Mouse (Mus musculus): ENCODE measurements at regions not wholly inside any gene's neighbourhood (a gene's known extent, or its start where the extent isn't known, plus 50 kb on each side); places are given as distances from the start of the nearest gene placed in this dataset.
"Not testable (repeated sequence)": the region's sequence is repeated elsewhere in the genome, so short reads cannot be mapped to it uniquely, and the experiment has no call there.

GRCm38 (mm10) chr10:96230391-96230790, 94.0 kb downstream of the Gm5426 start:
- WGBS, result 83% methylated on average over 8 of the region's 8 CpGs
- H3K4me1 ChIP-seq, result peaks cover 4% of the 10 kb centered on the region; the same call in 1 of the 2 replicates
- no peaks in the 10 kb centered on the region for H3K36me3 ChIP-seq
- no peak for ATAC-seq (ENCODE audit: insufficient number of reproducible peaks, insufficient read depth, low FRiP score, low TSS enrichment, low read depth)
- H3K4me3 ChIP-seq, result no peak overlapping the region
- no peaks in the 10 kb centered on the region for H3K9me3 ChIP-seq
- H3K9ac ChIP-seq, result no peak overlapping the region
- H3K27ac ChIP-seq, result no peak overlapping the region
- no peak overlapping the region for H3K4me2 ChIP-seq
- H3K27me3 ChIP-seq, result no peaks in the 10 kb centered on the region

- Histone ChIP-seq H3K4me1 (peaks cover 4% of the 10 kb centered on the region; the same call in 1 of the 2 replicates), H3K4me2 (no peak overlapping the region), H3K4me3 (no peak overlapping the region), H3K27me3 (no peaks in the 10 kb centered on the region), H3K27ac (no peak overlapping the region), H3K9me3 (no peaks in the 10 kb centered on the region), H3K9ac (no peak overlapping the region), H3K36me3 (no peaks in the 10 kb centered on the region)
- ATAC-seq (ENCODE audit: insufficient number of reproducible peaks, insufficient read depth, low FRiP score, low TSS enrichment, low read depth), result no peak
- WGBS, result 86% methylated on average over 6 of the region's 6 CpGs
These were observed 94.9 kb downstream of the Gm5426 start for GRCm38 (mm10) chr10:96231309-96231708.

- Histone ChIP-seq H3K27me3 (no peaks in the 10 kb centered on the region), H3K4me1 (peaks cover 4% of the 10 kb centered on the region; the same call in 1 of the 2 replicates), H3K36me3 (no peaks in the 10 kb centered on the region), H3K4me2 (no peak overlapping the region), H3K27ac (no peak overlapping the region), H3K9ac (no peak overlapping the region), H3K9me3 (no peaks in the 10 kb centered on the region), H3K4me3 (no peak overlapping the region)
- ATAC-seq (ENCODE audit: insufficient number of reproducible peaks, insufficient read depth, low FRiP score, low TSS enrichment, low read depth), result no peak
- WGBS, result 19% methylated on average over 1 of the region's 1 CpGs
These were observed 96.5 kb downstream of the Gm5426 start for GRCm38 (mm10) chr10:96232889-96233288.

- H3K9me3 ChIP-seq, result no peaks in the 10 kb centered on the region
- no peak overlapping the region for H3K9ac ChIP-seq
- H3K27me3 ChIP-seq, result no peaks in the 10 kb centered on the region
- no peak overlapping the region for H3K4me3 ChIP-seq
- no peak for ATAC-seq (ENCODE audit: insufficient number of reproducible peaks, insufficient read depth, low FRiP score, low TSS enrichment, low read depth)
- WGBS, result 51% methylated on average over 9 of the region's 10 CpGs
- H3K36me3 ChIP-seq, result no peaks in the 10 kb centered on the region
- H3K4me1 ChIP-seq, result peaks cover 4% of the 10 kb centered on the region; the same call in 1 of the 2 replicates
- no peak overlapping the region for H3K4me2 ChIP-seq
- no peak overlapping the region for H3K27ac ChIP-seq
These were observed 98.4 kb downstream of the Gm5426 start for GRCm38 (mm10) chr10:96234564-96235412.

GRCm38 (mm10) chr10:96236031-96236430, 99.6 kb downstream of the Gm5426 start:
- H3K27ac ChIP-seq; ATAC-seq (ENCODE audit: insufficient number of reproducible peaks, insufficient read depth, low FRiP score, low TSS enrichment, low read depth): not testable (repeated sequence)
- 88% methylated on average over 4 of the region's 4 CpGs for WGBS

GRCm38 (mm10) chr10:96236777-96237373, 100.5 kb downstream of the Gm5426 start:
- WGBS, result 94% methylated on average over 6 of the region's 6 CpGs
- Histone ChIP-seq H3K9me3 (0 out of 2 replicates have a peak, but pooled peaks cover 2% of the 10 kb centered on the region), H3K36me3 (no peaks in the 10 kb centered on the region), H3K4me2 (no peak overlapping the region), H3K4me3 (no peak overlapping the region), H3K4me1 (peaks cover 4% of the 10 kb centered on the region; the same call in 1 of the 2 replicates), H3K27ac (no peak overlapping the region), H3K9ac (no peak overlapping the region), H3K27me3 (no peaks in the 10 kb centered on the region)
- no peak for ATAC-seq (ENCODE audit: insufficient number of reproducible peaks, insufficient read depth, low FRiP score, low TSS enrichment, low read depth)

More at GRCm38 (mm10) chr10:96236031-96236430, 99.6 kb downstream of the Gm5426 start:
- H3K4me3 ChIP-seq, H3K27me3 ChIP-seq, H3K9ac ChIP-seq, H3K4me1 ChIP-seq, H3K9me3 ChIP-seq, H3K36me3 ChIP-seq, H3K4me2 ChIP-seq: not testable (repeated sequence)

- Histone ChIP-seq H3K9ac (no peak overlapping the region), H3K36me3 (no peaks in the 10 kb centered on the region), H3K4me2 (no peak overlapping the region), H3K4me1 (peaks cover 4% of the 10 kb centered on the region; the same call in 1 of the 2 replicates), H3K9me3 (peaks cover 5% of the 10 kb centered on the region; the same call in 1 of the 2 replicates), H3K4me3 (no peak overlapping the region), H3K27ac (no peak overlapping the region), H3K27me3 (no peaks in the 10 kb centered on the region)
- ATAC-seq (ENCODE audit: insufficient number of reproducible peaks, insufficient read depth, low FRiP score, low TSS enrichment, low read depth), result no peak
- 87% methylated on average over 5 of the region's 5 CpGs for WGBS
These were observed 101.2 kb downstream of the Gm5426 start for GRCm38 (mm10) chr10:96237572-96238130.

- H3K36me3 ChIP-seq, result no peaks in the 10 kb centered on the region
- H3K4me2 ChIP-seq, result no peak overlapping the region
- peaks cover 5% of the 10 kb centered on the region; the same call in 1 of the 2 replicates for H3K9me3 ChIP-seq
- peaks cover 4% of the 10 kb centered on the region; the same call in 1 of the 2 replicates for H3K4me1 ChIP-seq
- WGBS, result 78% methylated on average over 4 of the region's 4 CpGs
- no peaks in the 10 kb centered on the region for H3K27me3 ChIP-seq
- no peak overlapping the region for H3K4me3 ChIP-seq
- no peak for ATAC-seq (ENCODE audit: insufficient number of reproducible peaks, insufficient read depth, low FRiP score, low TSS enrichment, low read depth)
- H3K9ac ChIP-seq, result no peak overlapping the region
- H3K27ac ChIP-seq, result no peak overlapping the region
These were observed 101.8 kb downstream of the Gm5426 start for GRCm38 (mm10) chr10:96238251-96238650.

- 85% methylated on average over 3 of the region's 3 CpGs for WGBS
- no peaks in the 10 kb centered on the region for H3K36me3 ChIP-seq
- no peak overlapping the region for H3K4me2 ChIP-seq
- no peaks in the 10 kb centered on the region for H3K27me3 ChIP-seq
- H3K9me3 ChIP-seq, result peaks cover 5% of the 10 kb centered on the region; the same call in 1 of the 2 replicates
- H3K27ac ChIP-seq, result no peak overlapping the region
- no peak overlapping the region for H3K4me3 ChIP-seq
- ATAC-seq (ENCODE audit: insufficient number of reproducible peaks, insufficient read depth, low FRiP score, low TSS enrichment, low read depth), result no peak
- no peak overlapping the region for H3K9ac ChIP-seq
- H3K4me1 ChIP-seq, result peaks cover 4% of the 10 kb centered on the region; the same call in 1 of the 2 replicates
These were observed 102.4 kb downstream of the Gm5426 start for GRCm38 (mm10) chr10:96238850-96239249.

GRCm38 (mm10) chr10:96240591-96240990, 104.2 kb downstream of the Gm5426 start:
- ATAC-seq (ENCODE audit: insufficient number of reproducible peaks, insufficient read depth, low FRiP score, low TSS enrichment, low read depth), result no peak
- WGBS, result 70% methylated on average over 4 of the region's 4 CpGs
- H3K4me3 ChIP-seq, result no peak overlapping the region
- H3K4me2 ChIP-seq, result no peak overlapping the region
- no peak overlapping the region for H3K27ac ChIP-seq
- peaks cover 5% of the 10 kb centered on the region; the same call in 1 of the 2 replicates for H3K9me3 ChIP-seq
- no peaks in the 10 kb centered on the region for H3K36me3 ChIP-seq
- no peak overlapping the region for H3K9ac ChIP-seq
- no peaks in the 10 kb centered on the region for H3K27me3 ChIP-seq
- H3K4me1 ChIP-seq, result no peaks in the 10 kb centered on the region

- H3K27ac ChIP-seq, result no peak overlapping the region
- no peak overlapping the region for H3K4me2 ChIP-seq
- H3K27me3 ChIP-seq, result no peaks in the 10 kb centered on the region
- no peak overlapping the region for H3K4me3 ChIP-seq
- no peak for ATAC-seq (ENCODE audit: insufficient number of reproducible peaks, insufficient read depth, low FRiP score, low TSS enrichment, low read depth)
- H3K36me3 ChIP-seq, result no peaks in the 10 kb centered on the region
- no peaks in the 10 kb centered on the region for H3K9me3 ChIP-seq
- no peak overlapping the region for H3K9ac ChIP-seq
- no peaks in the 10 kb centered on the region for H3K4me1 ChIP-seq
These were observed 117.3 kb downstream of the Gm5426 start for GRCm38 (mm10) chr10:96253671-96254070.

All from embryonic facial prominence, embryonic 13.5 days (tissue).